Mouse (Mus musculus): ENCODE data around the gene Chrnd. TPM values are rescaled to one million over a fixed set of nuclear protein-coding genes. Genes with fewer than 3 reads are reported as not detected.

The Chrnd gene
- total RNA-seq (2021), result 1 to 10 TPM; 1.9 to 2.6 TPM
- long read RNA-seq, experiment 1, result 0 reads
- long read RNA-seq, experiment 2, partial matches to known transcripts, result 0 of 2 reads
- long read RNA-seq, experiment 2, other reads (novel, unspliced or antisense), result 1 of 2 reads

DNA sequence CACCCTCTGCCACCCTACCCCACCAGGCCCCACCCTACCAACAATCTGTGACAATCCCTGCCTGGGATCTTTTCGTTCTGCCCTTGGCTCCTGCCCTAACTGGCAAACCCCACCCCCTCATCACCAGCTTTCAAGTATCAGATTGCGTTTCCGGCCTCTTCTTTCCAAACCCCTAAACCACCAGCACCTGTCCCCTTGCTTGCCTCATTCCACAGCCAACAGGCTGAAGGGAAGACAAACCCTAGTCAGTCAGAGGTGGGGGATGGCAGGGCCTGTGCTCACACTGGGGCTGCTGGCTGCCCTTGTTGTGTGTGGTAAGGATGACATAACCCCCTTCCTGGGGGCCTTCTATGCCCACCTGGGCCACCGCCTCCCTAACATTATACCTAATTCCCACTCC, at the start of gene Chrnd:
Chrnd (plus strand) TSS at position 179 of the 400 bp plus-strand sequence.
- intact Hi-C loops (cut with DNase I), result no loop called here
- DNase-seq, result no peak

DNA sequence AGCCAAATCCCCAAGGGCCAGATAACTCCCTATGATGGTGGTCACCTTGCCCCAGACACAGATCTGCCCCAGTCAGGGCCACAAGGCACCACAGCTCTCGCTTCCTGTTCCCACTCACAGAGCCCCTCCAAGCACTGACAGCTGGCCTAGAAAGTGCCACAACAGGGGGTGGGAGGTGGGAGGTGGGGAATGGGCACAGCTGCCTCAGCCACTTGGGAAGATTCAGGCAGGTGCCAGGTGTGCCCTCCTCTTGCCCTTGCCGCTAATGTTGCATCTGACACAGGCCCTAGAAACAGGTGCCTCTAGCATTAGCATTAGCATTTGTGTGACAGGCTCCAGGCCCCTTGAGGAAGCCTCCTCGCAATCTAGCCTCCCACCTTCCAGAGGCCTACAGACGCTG, 48.9 kb upstream of the Chrnd start:
- no peak for DNase-seq
- intact Hi-C loops (cut with DNase I), result no loop called here

DNA sequence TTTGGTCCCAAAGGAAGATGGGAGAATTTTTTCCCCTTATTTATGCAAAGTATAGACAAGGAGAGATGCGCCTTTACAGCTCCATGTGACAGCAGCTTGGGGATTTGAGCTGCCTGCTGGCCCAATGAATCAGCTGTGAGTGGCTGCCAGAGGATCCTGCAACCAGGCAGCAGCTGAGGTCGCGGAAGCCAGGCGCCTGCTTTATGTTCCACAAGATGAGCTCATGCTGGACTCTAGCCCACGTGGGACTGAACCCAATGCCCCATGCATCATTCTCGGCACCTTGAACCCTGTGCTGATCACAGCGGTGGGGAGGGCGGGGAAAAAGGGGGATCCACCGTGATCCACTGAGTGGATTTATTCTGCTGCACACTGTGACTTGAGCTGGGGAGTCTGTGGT, 48.0 kb upstream of the Chrnd start:
- no peak for DNase-seq
- intact Hi-C loops (cut with DNase I), result no loop called here

- intact Hi-C loops (cut with DNase I), result no loop called here
- no peak for DNase-seq
Measured at GRCm38 (mm10) chr1:87143141-87143540, 47.3 kb upstream of the Chrnd start.

DNA sequence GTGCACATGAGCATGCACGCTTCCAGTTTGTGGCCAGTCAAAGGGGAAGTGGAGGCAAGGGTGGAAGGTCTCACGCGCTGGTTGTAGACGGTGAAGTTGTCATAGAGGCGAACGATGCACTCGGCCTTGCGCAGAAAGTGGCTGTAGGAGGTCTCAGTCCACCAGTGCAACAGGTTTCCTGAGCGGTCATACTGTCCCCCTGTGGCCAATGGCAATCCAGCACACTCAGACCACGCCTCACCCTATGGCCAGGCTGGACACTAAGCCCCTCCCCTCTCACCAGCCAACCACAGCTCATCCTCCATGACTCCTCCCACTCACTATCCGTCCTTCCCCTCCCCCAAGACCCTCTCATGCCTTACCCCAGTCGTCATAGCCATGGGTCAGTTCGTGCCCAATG, 41.0 kb upstream of the Chrnd start:
- DNase-seq, result no peak
- intact Hi-C loops (cut with DNase I), result no loop called here

GRCm38 (mm10) chr1:87151286-87151685, 39.1 kb upstream of the Chrnd start:
- DNase-seq, result no peak
- intact Hi-C loops (cut with DNase I), result no loop called here

DNA sequence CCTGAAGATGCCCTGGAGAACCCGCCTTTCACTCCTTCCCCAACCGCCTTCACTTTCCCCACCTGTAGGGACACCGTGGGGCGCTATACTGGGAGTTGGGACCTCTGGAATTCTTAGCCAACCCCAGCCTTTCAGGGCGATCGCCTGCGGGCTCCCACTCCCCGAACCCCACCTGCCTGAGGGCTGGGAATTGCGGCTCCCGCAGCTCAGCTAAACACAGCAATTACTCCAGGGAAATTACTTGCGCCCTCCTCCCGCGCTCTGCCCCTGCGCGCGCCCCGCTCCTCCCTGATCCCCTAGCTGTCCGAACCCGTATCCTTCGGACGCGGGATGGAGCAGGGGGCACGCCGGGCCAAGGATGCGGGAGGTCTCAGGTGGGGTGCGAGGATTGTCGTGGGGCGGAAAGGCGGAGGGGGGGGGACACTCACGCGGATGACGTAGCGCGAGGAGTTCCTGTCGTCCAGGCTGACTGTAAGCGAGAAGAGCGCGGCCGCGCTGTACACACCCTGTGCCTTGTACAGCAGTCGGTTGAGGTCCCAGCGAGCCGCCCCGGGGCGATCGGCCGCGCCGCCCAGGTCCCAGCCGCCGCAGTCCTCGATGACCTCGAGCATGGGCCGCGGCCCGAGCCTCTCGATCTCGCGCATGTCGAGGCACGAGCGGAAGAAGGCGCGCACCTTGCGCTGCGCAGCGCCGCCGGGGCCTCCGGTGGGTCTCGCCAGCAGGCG, 36.5 kb upstream of the Chrnd start:
- DNase-seq, result no peak
- intact Hi-C loops (cut with DNase I), result no loop called here

- no peak for DNase-seq
- intact Hi-C loops (cut with DNase I), result no loop called here
Measured at GRCm38 (mm10) chr1:87154501-87155120, 35.8 kb upstream of the Chrnd start.

DNA sequence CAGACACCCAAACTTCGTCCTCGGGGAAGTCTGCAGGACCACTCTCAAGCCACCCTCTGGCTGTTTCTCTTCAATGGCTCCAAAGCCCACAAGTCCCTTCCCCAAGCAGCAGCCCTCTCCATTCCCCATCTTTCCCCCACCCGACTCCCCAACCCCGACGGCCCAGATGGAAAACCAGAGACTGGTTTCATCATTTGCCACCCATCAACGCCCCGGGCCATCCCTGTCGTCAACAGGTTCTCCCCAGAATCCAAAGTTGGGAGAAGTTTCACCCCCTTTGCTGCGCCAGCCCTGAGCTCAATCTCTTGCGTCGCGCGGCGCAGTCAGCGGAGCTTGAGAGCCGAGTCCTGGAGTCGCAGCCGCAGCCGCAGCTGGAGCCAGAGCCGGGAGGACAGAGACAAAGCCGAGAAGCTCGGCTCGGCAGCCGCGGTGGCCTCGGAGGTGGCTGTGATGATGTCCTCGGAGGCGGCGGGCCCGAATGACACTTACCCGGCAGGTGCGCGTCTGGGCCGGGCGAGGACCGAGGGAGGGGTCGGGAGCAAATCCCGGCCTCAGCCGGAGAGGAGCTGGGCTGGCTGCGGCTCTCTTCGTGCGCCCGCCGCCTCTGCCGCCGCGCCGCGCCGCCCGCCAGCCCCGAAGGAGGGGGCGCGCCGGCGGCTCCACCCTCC, 34.7 kb upstream of the Chrnd start:
- DNase-seq, result no peak
- intact Hi-C loops (cut with DNase I), result no loop called here

- intact Hi-C loops (cut with DNase I), result no loop called here
- no peak for DNase-seq
Measured at GRCm38 (mm10) chr1:87156199-87156587, 34.2 kb upstream of the Chrnd start, which contains the start of gene Ecel1. TSS of gene Ecel1 (minus strand) at chr1:87156521.

DNA sequence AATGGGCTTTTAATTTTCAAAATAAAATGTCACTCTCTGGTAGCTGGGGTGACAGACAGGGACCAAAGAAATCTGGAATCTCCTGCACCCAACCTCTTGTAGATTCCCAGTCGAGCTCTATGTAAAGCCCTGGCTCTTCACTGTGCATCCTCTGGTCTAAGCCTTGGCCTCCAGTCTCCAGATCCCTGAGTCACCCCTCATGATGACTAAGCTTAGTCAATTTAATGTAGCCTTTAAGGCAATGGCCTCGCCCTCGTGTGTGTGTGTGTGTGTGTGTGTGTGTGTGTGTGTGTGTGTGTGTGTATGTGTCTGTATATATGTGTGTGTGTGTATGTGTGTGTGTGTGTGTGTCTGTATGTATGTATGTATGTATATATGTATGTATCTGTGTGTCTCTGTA, 31.0 kb upstream of the Chrnd start:
- DNase-seq, result no peak
- intact Hi-C loops (cut with DNase I), result no loop called here

DNA sequence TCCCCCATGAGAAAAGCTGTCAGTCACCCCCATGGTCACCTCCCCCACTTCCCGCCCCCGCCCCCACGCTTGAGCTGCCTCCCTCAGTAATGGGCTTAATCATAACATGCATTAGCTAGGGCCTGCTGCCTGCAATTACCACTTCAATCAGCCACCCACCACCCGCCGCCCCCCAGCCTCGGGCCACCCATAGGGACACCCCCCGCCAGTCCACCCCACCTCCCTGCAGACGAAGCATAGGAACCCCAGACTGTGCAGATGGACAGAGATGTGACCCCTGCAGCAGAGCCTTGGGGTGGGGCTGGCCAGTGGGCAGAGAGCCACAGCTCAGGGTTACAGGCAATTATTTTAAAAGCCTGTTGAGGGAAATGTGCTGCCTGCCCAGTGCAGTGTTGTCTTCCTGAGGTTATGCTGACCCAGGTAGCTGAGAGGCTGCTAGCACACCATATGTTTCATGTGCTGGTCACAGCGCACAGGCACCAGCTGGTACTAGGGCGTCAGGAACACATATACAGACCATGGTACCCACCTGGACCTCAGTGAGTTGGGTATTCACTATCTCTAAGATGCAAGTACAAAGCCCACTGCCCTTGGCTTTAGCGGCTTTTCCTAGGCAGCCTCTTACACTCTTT, 26.1 kb upstream of the Chrnd start:
- intact Hi-C loops (cut with DNase I), result no loop called here
- DNase-seq, result no peak

DNA sequence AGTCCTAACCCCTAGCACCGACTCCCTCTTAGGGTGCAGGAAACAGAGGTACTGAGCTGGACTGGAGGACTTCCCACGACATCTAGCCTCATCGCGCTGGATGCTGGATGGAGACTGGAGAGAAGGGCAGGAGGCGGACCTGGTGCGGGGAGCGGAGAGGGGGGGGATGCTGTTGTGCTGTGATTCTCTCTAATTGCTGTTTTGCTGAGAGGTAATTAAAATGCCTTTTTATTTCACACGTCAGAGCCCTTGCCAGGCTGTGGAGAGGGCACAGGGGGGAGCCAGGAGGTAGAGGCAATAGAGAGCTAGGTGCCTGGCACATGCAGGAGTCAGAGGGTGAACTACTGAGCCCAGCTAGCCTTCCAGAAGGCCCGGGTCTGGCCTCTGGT, 25.6 kb upstream of the Chrnd start:
- intact Hi-C loops (cut with DNase I), result no loop called here
- DNase-seq, result no peak

DNA sequence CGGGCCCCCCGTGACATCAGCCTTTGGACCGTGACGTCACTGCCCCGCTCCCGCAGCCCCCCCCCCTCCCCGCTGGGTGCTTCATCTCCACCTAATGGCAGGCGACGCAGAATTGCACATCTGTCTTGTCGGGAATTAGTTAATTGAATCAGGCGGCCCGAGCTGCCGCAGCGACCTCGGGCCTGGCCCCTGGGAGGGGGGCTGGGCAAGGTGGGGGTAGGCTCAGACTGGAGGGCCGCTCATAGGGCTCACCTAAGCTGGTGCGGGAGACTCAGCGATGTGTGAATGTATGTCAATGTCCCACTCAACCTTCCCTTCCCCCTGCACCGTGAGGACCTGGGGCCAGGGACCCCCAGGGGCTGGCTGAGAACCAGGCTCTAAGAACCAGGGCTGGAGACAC, 19.9 kb upstream of the Chrnd start:
- intact Hi-C loops (cut with DNase I), result no loop called here
- no peak for DNase-seq

- no peak for DNase-seq
- intact Hi-C loops (cut with DNase I), result no loop called here
Measured at GRCm38 (mm10) chr1:87171312-87171711, 19.1 kb upstream of the Chrnd start.

DNA sequence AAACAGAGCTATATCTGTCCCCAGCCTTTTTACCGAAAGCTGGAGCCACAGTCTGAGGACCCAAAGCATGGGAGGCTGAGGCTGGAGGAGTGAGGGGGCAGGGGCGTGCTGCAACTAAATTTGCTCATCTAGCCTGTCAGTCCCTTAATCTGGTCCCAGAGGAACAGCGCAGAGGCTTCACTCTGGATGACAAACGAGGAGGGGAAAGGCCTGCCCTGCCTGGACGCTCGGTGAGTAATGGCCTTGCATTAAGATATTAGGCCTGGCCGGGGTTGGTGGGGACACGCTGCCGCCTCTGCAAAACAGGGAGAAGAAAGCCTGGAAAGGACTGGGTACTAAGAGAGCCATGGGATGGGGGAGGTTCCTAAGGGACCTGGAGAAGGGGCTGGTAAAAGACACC, 18.1 kb upstream of the Chrnd start:
- intact Hi-C loops (cut with DNase I), result no loop called here
- DNase-seq, result no peak

DNA sequence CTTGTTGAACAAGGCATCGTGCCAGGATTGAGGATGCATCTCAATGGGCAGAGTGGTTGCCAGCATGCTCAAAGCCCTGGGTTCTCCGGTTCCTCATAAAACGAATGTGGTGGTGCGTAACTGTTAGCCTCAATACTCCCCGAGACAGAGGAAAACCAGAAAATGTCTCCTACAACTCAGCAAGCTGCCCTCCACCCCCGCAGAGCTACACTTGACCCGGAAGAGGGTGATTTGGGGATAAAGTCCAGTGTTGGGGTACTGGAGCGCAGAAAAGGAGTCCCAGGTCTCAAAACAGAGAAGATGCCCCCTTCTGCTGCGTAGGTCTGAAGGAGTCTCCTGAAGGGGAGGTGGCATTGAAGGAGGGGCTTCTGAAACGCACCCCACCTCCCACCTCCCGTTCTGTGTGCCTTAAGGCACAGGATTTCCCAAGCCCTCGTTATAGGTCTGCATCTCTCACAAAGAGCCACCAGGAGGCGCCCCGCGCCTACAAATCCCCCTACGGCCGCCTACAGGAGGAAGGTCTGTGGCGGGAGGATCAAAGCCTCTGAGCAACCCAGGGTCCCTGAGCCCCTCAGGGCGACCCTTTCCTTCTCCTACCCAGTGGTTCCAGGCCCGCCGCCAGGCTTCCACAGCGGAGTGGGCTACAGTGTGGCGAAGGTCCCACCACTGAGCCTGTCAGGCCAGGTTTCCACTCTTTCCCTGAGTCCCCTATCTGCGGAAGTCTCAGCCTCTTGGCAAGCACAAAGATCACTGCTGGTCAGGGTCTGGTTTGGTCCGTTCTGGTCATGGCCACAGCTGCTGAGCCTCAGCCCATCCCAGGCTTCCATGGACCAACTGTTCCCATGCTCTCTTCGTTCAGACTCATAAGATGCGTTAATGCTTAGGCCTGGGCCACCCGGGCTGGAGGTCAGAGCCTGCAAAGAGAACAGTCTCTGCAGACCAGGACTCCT, 16.1 kb upstream of the Chrnd start:
- DNase-seq, result peak in 1 of 2 experiments; percentile 62
- intact Hi-C loops (cut with DNase I), result no loop called here

DNA sequence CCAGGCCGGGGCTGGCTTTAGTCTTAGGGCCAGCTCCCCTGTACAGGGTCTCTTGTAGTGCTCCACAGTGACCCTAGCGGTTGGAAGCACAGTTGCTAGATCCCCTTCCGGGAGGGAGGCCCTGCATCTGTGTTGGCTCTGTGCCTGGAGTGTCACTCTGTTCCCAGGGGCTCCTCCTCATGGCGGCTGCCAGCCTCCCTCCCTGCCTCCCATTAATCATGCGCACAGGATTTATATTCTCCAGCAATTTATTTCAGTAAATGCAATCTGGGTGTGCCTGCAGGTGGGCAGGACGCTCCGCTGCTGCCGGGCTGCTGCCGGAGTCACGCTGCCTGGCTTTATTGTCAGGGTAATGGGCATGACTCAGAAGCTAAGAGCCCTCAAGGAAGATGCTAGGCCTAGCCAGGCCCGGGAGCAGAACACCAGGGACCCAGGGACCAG, 14.5 kb upstream of the Chrnd start:
- no peak for DNase-seq
- intact Hi-C loops (cut with DNase I), result no loop called here

DNA sequence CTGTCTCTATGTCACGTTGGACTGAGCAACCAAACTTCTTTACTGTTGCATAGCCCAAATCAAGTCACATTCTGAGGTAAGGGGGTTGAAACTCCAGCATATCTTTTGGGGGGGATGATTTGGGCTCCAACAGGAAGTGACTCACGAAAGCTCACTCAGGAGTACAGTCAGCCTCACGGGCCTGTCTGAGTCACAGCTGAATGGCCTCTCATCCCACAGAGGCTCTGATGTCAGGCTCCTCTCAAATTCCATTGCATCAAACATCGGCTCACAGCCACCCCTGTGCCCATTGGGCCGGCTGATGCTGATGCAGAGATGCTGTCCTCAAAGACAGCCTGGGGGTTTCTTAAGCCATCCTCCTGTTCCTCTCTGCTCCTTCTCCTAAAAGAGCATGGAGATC, 9.5 kb upstream of the Chrnd start:
- DNase-seq, result no peak
- intact Hi-C loops (cut with DNase I), result loop anchor here (10.0 kb wide), 2 partner anchors 526 to 566 kb away; no protein-coding TSS in a partner anchor

GRCm38 (mm10) chr1:87183013-87183412, 7.4 kb upstream of the Chrnd start, which contains the start of gene Prss56:
TSS of gene Prss56 (plus strand) at chr1:87183313.
- no peak for DNase-seq
- intact Hi-C loops (cut with DNase I), result loop anchor here (10.0 kb wide), 2 partner anchors 528 to 568 kb away; no protein-coding TSS in a partner anchor
